Mouse (Mus musculus) kidney, postnatal 10 days (tissue): ENCODE measurements around the gene Fsd1.
A peak's percentile ranks its signal among the peaks of the same experiment; 100 is the strongest.

Experiments
- DNase-seq: peaks from one replicate; pipeline ENCODE4 v3.0.0; 2021; ENCODE audit warnings: mixed read lengths

Gene Fsd1

GRCm38 (mm10) chr17:56031431-56031830 lies 45.1 kb downstream of the Fsd1 start:
- no peak for DNase-seq

GRCm38 (mm10) chr17:56032127-56032733 lies 45.9 kb downstream of the Fsd1 start:
- no peak for DNase-seq

DNA sequence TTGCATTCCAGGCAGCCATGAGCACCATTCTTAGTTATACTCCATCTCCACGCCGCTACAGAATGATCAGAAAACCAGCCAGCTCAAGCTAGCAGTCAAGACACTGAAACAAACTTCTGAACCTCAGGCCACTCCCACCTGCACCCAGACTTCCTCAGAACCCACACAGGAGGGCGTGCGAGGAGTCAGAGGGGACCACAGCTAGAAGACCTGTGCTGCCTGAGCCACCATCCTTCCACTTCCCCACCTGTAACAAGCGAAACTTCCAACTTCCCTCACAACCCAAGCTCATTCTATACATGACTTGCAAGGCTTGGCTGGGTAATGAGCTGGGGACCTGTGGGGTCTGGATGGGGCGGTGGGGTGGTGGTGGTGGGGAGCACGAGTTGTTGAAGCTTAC lies 46.5 kb downstream of the Fsd1 start:
- no peak for DNase-seq

- no peak for DNase-seq
Measured at GRCm38 (mm10) chr17:56034040-56034725, 47.9 kb downstream of the Fsd1 start.

GRCm38 (mm10) chr17:56034726-56035100 lies 48.4 kb downstream of the Fsd1 start:
- no peak for DNase-seq

DNA sequence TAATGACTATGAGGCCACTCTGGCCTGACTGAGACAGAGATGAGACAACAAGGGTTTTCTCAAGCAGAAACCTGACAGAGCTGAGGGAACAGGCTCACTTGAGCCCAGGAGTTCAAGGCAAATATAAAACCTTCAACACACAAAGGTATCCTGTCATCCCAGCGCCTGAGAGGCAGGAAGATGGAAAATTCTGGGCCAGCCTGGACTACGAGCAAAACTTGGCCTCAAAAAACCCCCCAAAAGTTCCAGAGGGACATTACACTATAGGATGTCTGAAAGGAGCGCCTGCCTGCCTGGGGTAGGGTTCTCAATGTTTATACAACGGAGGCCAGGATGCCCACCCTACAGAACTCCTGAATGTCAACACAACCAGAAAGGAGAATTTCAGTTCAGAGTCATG lies 48.9 kb downstream of the Fsd1 start:
- DNase-seq, result no peak

GRCm38 (mm10) chr17:56036176-56036900 lies 50.0 kb downstream of the Fsd1 start, which contains the start of gene Sh3gl1:
Gene Sh3gl1 (minus strand): TSS chr17:56036635.
- peak; percentile 99 for DNase-seq

DNA sequence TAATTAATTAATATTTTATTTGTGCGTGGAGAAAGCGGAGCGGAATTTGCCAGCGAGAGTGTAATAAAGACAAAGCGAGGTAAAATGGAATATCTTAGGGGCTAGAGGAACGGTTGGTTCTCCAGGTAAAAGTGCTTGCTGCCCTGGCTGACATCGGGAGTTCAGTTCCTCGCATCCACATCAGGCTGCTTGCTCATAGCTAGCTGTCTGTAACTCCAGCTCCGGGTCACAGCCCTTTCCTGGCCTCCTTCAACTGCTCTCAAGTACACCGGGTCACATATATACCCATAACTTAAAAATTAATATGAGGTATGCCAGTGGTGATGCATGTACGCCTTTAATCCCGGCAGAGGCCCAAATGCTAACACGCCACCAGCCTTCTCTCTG lies 50.6 kb downstream of the Fsd1 start:
- no peak for DNase-seq

DNA sequence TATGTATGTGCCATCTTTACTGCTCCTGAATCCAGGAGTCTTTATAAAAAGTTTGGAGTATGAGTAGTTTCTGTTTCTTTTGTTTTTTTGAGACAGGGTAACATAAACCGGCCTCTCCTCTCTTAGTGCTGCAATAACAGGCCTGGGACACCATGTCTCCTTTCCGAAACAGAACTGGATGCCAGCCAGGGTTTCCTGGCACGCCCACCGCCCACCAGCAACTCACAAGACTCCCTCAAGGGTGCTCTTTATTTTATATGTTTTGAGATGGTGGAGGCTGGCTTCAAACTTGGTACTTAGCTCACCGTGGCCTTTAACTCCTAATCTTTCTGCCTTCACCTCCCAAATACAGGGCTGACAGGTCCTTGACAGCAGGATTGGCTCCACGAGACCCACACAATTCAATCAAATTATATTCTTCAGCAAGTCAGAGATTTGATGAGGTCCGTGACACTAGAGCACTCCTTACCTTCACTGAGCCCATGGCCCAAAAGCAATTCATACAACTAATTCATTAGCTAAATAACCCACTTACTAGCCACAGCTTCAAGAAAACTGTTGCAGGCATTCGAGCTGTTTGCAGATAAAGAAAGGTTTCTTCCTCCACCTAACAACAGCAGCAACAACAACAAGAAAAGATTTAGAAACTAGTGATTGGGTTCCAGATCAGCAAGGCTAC lies 52.4 kb downstream of the Fsd1 start:
- no peak for DNase-seq

DNA sequence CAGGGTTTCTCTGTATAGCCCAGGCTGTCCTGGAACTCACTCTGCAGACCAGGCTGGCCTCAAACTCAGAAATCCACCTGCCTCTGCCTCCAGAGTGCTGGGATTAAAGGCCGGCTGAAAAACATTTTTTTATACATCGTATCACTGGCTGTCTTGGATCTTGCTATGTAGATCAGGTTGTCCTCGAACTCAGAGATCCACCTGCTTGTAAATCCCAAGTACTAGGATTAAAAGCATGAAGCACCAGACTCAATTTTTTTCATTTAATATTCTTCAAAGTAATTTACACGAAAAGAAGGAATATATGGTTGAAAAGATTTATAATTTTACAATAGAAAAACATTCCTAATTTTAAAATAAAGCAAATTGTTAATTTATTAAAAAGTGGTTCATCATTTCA lies 53.0 kb downstream of the Fsd1 start:
- DNase-seq, result no peak

- DNase-seq, result peak; percentile 99
Measured at GRCm38 (mm10) chr17:56040030-56040856, 53.9 kb downstream of the Fsd1 start, which contains the start of gene Chaf1a. Gene Chaf1a (plus strand): TSS chr17:56040439.

DNA sequence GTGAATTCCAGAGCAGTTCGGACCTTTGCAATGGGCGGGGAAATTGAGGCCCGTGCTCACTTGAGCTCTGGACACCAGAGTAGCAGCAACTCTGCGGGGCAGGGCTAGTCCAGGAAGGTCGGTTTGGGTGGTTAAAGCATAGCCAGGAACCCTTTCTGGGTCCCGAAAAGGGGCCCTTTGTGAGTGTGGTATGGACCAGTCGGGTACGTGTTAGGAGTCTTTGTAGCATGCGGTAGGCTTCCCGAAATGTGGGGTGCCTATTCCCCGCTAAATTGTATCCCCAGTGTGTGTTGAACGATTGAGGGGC lies 54.5 kb downstream of the Fsd1 start:
- DNase-seq, result no peak
